Mouse (Mus musculus): ENCODE results near the gene Pip5k1b.
A peak's percentile ranks its signal among the peaks of the same experiment; 100 is the strongest.

The Pip5k1b gene

DNA sequence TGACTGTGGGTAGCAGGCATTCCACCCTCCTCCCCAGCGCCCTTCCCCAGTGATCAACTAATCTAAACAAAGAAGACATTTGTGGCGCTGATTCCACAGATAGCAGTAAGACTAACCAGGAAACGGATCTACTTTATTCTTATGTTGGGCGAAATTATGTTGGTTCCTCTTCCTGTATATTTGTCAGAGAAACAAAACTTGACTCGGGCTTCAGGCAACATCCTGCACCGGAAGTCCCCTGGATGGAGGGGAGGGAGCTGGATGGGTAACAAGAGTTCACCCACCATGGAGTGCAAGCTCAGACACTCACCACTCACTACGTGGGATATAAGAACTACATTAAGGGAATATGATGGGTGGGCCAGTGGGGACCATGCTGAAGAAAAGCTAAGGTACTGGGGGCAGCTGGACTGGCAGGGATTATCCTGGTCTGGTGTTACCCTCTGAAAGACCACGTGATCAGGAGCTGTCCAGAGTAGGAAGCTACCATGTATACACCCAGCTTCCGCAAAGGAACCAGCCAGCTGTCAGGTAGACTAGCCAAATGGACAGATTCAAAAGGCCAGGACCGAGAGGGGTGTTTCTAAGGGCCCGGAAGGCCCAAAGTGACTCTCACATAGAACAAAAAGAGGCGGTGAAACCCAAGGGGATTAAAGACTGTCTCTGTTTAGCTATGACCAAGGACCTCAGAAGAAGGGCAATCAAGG lies 219.1 kb downstream of the Pip5k1b start:
- no peak for DNase-seq (ENCODE audit: low spot score)

DNA sequence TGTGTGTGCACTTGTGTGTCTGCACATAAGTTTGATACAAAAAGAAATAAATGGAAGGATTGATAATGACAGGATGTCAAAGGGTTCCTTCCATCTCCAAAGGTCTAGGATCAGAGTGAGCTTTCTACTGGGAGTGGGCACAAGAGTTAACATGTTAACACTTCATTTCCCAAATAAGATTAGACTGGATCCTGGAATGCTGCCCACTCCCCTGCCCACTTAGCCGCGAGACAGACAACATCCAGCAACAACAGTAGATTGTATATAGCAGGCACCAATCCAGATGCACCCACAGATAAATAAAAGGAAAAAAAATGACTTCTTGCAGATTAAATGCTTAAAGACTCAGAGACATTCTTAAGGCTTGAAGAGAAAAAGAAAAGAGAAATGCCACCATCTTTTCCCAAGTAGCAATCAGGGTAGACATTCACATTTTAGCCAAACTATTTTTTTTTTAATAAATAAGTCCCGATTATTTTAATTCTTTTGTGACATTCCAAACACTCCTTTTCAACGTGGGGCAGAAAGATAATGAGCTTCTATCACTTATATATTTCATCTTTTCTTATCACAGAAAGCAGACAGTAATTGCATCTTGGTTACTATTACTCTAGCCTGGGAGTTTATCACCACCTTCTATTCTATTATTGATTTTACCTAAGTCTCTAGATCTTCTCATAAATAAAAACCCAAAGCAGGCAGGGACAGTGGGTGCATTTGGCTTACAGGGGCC lies 219.9 kb downstream of the Pip5k1b start:
- no peak for DNase-seq (ENCODE audit: low spot score)

DNA sequence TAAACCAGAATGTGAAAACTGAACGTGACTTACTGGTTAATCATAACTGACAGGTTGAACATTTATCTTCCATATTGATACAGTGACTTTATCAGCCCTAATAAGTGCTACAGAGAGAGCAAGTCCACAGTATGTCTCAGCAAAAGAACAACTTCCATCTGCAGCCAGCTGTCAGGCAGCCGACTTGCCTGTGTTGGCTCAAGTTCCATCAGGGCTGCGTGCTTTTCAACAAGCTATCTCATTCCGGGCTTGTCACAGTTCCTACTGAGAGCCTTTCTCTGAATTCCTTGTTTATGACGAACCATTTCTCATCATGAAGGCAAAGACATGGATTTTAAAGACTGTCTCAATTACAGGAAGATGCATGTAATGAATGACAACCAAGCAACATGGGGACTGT lies 222.7 kb downstream of the Pip5k1b start:
- no peak for DNase-seq (ENCODE audit: low spot score)

DNA sequence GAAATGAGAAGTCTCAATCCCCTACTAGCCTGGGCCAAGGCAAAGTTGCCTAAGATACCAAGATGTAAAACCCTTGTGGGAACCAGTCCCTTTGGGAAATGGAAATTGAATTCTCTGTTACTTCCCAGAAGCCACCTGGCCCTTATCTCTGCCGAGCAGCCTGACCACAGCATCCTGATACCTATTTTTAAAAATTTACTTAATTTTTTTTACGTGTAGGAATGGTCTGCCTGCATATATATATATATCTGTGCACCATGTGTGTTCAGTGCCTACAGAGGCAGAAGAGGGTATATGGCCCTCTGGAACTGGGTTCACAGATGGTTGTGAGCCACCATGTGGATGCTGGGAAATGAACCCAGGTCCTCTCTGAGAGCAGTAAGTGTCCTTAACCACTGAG lies 224.4 kb downstream of the Pip5k1b start:
- no peak for DNase-seq (ENCODE audit: low spot score)

DNA sequence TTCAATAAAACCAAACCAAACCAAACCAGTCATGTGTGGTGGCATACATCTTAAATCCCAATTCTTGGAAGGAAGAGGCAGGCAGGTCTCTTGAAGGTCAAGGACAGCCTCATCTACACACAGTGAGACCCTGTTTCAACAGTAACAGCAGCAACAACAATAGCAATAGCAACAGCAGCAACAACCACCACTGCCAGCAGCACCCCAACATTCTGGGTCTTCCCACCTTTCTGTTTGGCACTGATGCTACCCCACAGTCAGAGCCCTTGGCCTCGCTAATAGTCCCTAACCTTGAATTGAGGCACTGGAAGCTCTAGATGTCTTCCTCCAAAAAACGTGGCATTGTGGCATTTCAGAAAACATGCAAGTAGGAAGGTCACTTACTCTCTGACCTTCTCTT lies 225.3 kb downstream of the Pip5k1b start:
- DNase-seq (ENCODE audit: low spot score) = no peak

DNA sequence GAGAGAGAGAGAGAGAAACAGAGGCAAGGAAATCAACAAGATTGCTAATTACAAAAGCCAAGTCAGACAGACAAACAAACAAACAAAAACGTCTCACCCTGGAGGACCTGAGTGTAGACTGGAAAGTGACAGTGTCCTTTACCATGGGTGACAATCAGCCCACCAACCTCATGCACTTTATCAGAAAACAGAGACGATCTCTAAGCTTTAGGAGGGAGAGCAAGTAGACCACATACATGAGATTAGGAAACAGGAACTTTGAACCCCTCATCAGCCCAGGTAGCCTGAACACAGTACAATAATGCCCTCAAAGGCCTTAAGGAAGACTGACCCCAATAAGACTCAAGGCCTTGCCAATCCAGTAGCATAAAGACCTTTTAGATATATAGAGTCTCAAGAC lies 227.8 kb downstream of the Pip5k1b start:
- no peak for DNase-seq (ENCODE audit: low spot score)

DNA sequence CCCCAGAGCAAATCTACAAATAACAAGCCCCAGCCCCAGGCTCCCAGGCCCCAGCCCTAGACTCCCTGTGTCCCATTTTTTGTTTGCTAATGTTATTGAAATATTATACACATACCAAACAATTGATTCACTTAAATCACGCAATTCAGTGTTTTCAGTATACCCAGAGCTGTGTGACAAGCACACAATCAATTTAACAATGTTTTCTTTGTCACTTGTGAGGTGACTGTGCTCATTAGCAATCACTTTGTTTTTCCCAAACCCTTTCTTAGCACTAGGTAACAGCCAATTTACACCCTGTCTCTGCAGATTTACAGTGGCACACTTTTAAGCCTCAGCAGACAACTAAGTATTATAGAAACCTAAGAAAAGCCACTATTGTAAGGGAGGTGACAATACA lies 228.7 kb downstream of the Pip5k1b start:
- no peak for DNase-seq (ENCODE audit: low spot score)

DNA sequence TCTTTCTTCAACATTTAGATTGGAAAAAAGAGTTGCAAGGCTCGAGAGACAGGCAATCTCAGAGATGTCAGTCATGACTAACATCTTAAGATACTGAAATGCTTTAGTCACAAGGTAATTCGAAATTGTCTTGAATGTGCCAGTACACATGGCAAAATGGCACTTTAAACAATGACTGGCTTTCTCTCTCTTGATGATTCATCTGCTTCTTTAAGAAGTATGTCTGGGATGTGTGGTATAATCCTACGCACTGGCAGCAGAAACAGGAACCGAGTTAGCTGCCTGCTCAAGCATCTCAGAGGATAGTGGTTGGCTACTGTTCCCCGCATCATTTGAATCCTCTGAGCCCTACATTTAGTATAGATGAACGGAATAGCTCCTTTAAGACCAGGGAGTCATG lies 230.0 kb downstream of the Pip5k1b start:
- peak; percentile 21 for DNase-seq (ENCODE audit: low spot score)

DNA sequence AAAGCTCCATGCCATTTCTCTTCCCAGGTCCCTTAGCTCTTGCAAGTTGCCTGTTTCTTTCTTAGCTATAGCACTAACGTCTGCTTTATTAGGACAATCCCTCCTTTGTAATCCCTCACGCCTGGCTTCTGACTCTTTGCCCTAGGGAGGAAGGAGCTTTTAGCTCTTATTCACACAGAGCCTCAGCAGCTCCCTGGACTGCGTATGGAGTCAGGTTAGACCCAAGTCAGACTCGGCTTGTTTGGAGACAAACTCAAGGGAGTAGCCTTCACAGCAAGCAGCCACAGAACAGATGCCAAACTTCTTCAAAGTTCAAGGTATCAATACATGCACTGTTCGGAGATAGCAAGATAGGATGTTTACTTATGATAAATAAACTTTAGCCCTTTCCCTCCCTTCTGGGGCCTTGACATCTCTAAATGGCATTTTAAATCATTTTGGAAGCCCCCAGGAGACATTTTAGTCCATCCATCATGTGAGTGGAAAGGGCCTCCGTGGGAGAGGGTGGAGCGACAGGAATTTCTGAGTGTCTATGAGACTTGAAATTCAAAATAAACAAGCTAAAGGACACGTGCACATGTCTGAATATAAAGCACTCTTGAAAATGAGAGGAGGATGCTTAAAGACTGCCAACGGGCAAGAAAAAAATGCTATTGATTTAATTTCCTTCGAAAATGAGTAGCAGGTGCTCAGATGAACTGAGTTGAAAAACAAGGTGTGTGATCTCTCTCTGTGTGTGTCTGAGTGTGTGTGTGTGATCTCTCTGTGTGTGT lies 231.6 kb downstream of the Pip5k1b start:
- DNase-seq (ENCODE audit: low spot score) = no peak

DNA sequence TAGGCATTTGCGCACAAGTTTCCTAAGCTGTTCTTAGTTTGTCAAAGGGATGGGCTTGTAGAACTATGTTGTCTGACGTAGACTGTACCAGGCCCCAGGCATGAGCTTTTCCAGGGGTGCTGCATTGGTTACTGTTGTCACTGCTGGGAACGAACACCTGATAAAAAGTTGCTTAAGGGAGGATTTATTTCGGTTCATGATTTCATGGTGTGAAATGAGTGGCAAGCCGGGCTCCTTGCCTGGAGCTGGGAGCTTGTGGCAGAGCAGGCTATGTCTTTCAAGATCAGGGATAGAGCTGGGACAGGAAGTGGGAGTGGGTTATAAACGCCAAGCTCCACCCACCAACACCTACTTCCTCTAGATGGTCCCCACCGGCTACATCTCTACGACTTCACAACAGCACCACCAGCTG lies 233.8 kb downstream of the Pip5k1b start:
- no peak for DNase-seq (ENCODE audit: low spot score)

DNA sequence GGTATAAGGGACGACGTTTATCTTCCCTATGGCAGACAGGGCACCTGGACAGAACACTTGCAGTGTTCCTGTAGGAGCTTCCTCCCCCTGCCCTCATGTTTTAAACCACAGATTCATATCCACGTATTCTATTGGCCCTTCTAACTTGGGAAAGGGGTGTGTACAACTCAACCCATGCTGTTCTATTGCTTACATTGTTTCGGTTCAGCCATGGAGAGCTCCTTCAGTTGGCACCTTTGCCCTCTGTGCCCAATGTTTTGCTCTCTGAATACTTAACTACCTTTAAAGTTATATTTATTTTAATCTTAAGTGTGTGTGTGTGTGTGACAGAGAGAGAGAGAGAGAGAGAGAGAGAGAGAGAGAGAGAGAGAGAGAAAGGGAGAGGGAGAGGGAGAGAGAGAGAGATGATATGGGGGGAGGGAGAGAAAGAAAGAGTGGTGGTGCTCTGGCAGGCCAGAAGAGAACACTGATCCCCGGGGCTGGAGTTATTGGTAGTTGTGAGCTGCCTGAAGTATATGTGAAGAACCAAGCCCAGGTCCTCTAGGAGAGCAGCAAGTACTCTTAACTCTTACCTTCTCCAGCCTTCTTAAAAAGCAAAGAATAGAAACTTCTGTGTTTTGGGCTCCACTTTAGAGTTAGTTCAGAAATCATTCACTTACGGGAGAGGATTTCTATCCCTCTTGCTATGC lies 234.3 kb downstream of the Pip5k1b start:
- no peak for DNase-seq (ENCODE audit: low spot score)

DNA sequence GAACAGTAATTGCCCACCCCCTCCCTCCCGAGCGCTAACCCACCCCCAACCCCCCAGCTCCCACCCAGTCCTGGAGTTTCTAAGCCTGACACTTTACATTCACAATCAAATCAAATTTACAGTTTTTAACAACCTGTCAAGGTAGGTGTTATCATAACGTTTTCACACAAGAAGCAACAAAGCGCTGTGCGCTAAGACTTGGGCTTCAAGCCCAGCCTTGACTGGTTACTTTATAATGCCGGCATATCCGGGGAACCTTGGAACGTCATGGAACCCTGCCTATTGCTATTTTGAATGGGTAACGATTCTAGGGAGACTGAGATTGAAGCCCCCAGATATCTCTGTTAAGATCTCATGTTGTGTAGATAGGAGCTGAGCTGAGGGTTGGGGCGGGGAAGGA lies 237.5 kb downstream of the Pip5k1b start:
- DNase-seq (ENCODE audit: low spot score) = no peak

DNA sequence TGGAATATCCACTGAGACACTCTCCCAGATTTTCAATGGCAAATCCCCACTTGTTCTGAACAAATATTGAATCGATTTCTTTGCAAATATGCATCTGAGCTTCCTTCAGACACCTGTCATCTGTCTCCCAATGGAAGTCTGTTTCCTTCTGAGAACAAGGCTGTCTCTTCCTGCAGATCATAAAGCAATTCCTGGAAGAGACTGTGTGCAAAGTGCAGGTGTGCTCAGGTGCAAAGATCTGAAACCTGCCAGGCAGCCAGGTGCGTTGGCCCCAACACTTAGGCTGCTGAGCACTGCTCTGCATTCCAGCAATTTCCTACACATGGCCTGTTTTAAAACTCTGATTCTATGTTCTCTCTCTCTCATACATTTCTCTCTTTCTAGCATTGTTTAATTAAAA lies 237.9 kb downstream of the Pip5k1b start:
- DNase-seq (ENCODE audit: low spot score) = no peak

DNA sequence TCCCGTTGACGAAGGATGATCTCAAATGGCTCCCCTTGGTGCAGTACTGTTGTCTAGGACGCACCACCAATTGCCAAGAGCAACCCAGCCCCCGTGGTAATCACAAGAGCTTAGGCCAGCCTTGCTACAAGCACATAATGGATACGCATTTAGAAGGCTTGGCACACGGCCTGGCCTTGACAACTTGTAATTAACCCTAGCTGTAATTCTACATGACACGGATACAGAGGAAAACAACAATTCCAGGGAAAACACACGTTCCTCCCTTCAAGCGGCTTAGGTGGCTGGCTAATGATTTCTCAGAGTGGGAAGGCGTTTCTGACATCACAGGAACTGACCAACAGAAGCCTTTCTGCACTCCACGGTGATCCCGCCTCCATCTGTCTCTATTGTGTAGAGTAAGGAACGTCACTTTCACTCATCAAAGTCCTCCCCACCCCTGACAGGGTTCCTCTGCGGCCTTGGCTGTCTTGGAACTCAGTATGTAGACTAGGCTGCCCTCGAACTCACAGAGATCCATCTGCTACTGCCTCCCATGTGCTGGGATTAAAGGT lies 238.6 kb downstream of the Pip5k1b start:
- DNase-seq (ENCODE audit: low spot score) = no peak

DNA sequence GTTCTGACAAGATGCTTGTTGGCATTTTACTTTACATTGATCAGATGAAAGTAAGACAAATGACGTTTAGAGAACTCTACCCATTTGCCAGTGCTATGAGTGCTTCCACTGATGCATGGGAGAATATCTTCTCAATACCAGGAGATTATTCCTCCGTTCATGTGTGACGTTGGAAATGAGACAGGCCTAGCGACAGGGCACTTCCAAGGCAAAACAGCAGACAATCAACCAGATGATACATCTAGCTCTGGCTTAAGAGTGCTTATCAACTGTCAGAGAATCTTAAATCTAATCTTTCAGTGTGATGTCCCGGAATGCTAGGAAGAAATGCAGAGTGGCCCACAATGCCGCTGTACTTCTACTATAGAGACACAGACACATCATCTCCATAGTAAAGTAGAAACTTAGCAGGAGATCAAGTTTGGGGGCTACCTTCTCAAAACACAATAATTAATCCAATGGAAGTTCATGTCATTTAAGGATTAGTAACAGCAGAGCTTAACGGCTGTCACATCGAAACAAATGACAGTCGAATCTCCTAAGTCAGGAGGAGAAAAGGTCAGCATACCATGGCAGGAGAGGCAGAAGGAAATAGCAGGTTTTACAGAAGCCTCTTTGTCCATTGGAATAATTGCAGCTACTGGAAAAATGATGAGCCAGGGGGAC lies 239.5 kb downstream of the Pip5k1b start:
- DNase-seq (ENCODE audit: low spot score) = no peak

DNA sequence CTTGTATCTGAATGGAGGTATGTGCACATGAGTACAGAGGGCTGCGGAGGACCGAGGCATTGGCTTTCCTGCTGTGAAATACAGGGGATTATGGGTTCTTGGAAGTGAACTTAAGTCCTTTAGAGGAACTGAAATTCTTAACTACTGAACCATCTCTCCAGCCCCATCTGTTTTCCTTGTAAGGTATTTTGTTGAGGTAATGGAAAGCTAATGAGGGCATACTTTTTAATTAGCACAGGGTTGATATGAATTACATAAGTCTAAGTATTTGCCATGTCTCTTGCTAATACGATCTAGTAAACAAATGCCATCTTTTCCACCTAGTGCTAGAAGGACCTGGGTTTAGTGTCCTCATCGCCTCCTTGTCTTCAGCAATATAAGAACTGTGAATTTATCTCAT lies 240.4 kb downstream of the Pip5k1b start:
- DNase-seq (ENCODE audit: low spot score) = no peak

DNA sequence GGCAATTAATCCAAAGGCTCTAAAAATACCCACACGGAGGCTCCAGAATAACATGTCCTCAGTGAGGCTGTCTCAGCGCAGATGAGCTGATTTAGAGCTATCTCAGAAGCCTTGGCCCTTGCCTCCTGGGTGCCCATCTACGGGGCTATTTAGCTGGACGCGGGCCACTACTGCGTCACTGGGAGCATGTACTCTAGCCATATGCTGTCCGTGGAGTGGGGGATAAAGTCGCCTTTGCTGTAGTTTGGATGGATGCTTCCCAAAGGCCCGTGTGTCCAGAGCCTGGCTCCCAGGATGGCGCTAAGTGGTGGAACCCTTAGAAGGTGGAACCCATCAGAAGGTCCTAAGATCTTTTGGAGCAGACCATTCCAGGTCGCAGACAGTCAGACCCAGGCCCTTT lies 241.0 kb downstream of the Pip5k1b start:
- DNase-seq (ENCODE audit: low spot score) = no peak

DNA sequence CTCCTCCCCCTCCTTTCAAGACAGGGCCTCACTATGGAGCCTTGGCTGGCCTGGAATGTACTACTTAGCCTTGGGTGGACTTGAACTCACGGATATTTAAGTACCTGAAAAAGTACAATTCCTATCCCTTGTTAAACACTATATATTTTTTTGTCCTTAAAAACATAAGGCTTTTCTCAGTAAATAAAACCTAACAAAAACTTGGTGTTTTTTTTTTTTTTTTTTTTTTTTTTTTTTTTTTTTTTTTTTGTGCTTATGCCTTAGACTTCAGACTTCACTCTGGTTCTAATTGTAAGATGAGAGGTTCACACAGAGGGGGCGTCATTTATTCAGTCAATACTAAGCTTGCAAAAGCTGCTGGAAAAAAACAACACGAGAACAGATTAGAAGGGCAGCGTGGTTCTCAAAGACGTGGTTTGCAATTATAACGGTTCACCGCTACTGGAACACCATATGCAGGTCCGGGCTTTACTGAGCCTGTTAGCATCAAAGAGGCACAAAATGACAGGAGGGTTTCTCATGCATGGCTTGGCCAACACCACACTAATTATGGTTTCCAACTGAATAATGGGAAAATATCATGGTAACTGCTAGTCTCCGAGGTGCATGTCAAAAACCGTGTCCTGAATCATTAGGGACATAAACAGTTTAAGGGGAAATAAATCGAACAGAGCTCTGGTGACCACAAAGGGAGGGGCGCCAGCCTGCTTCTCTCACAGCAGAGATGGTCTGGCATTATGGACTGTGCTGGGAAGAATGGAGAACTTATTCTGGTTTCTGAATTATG lies 242.9 kb downstream of the Pip5k1b start:
- DNase-seq (ENCODE audit: low spot score) = no peak

DNA sequence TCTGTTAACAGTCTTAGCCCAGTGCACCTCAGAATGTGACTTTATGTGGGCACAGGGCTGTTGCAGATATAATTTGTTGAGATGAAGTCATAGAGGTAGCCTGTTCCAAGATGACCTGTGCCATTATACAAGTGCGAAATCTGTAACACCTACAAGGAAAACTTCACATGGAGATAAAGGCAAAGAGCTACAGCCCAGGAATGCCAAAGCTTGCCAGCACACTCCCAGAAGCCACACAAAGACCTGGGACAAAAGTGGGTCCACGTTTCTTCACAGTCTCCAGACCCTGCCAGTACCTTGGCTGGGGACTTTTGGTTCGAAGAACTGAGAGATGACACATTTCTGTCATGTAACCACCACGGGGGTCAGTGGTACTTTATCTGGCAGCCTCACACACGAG lies 243.6 kb downstream of the Pip5k1b start:
- DNase-seq (ENCODE audit: low spot score) = no peak

DNA sequence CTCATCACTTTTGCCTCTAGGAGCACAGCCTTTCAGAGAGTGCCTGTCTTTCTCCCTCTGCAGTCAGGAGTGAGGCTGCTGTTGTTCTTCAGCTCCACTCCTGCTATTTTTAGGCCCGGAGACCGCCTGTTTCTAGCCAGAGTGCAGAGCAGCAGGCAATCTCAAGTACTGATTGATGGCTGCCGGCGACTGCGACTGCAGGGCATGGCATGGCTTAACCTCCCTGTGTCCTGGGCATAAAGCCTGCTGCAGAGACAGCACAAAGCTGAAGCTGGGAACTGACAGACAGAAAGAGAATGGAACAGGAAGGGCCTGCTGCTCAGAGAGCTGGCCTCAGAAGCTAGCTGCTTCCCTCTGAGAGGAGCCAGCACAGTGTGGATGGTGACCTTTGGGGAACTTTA lies 247.4 kb downstream of the Pip5k1b start:
- peak; percentile 17 for DNase-seq (ENCODE audit: low spot score)
